Mouse (Mus musculus) embryonic fibroblast, embryonic 13.5 days (primary cell): ENCODE measurements around the gene Mfap3.

ENCODE experiments used
- CTCF ChIP-seq: IDR thresholded peaks from 2 replicates; pipeline ENCODE4 v1.5.1; 2011; ENCODE audit warnings: mild to moderate bottlenecking, control low read depth, low read length, moderate library complexity, borderline replicate concordance; ENCODE audit not compliant: insufficient read depth
- POLR2A ChIP-seq: IDR thresholded peaks from 2 replicates; pipeline ENCODE4 v1.6.1; 2011; ENCODE audit warnings: low read depth, mild to moderate bottlenecking, control low read depth, low read length, moderate library complexity

GRCm38 (mm10) chr11:57573686-57574274, 55.3 kb downstream of the Mfap3 start:
- TF ChIP-seq POLR2A (no peak), CTCF (no peak)
